Mouse (Mus musculus) forebrain, embryonic 11.5 days (tissue): ENCODE data around the gene Slc7a11. TPM values are rescaled to one million over a fixed set of nuclear protein-coding genes. Genes with fewer than 3 reads are reported as not detected.

Experiments used
- ATAC-seq: fragments of 200-750 bp; cut with Nextera tagmentation; replicated peaks from 2 replicates; pipeline ENCODE4 v1.8.0; 2017; ENCODE audit warnings: moderate TSS enrichment; ENCODE audit not compliant: low FRiP score
- DNase-seq: peaks from one replicate; pipeline ENCODE4 v3.0.0-alpha.2; 2017; ENCODE audit warnings: low spot score
- H3K27ac ChIP-seq: fragments of 300-500 bp; sonication (generic); 2 replicates; pipeline ENCODE4 v1.5.1; 2014; ENCODE audit warnings: low read depth, low read length
- H3K27me3 ChIP-seq: fragments of 300-500 bp; sonication (generic); 2 replicates; pipeline ENCODE4 v1.6.1; 2014; ENCODE audit warnings: mild to moderate bottlenecking, low read length, mixed read lengths; ENCODE audit not compliant: control insufficient read depth, insufficient read depth
- H3K36me3 ChIP-seq: fragments of 300-500 bp; sonication (generic); 2 replicates; pipeline ENCODE4 v1.6.1; 2014; ENCODE audit warnings: mild to moderate bottlenecking, low read length, moderate library complexity, mixed read lengths; ENCODE audit not compliant: control insufficient read depth, insufficient read depth
- H3K4me1 ChIP-seq: fragments of 300-500 bp; sonication (generic); replicated peaks from 2 replicates; pipeline ENCODE4 v1.6.1; 2014; ENCODE audit warnings: low read length, mixed read lengths; ENCODE audit not compliant: control insufficient read depth, insufficient read depth
- H3K4me2 ChIP-seq: fragments of 300-500 bp; sonication (generic); 2 replicates; pipeline ENCODE4 v1.6.1; 2014; ENCODE audit warnings: low read depth, mild to moderate bottlenecking, low read length, moderate library complexity, mixed read lengths; ENCODE audit not compliant: severe bottlenecking
- H3K4me3 ChIP-seq: fragments of 300-500 bp; sonication (generic); 2 replicates; pipeline ENCODE4 v1.5.1; 2014; ENCODE audit warnings: low read depth, low read length
- H3K9ac ChIP-seq: fragments of 300-500 bp; sonication (generic); 2 replicates; pipeline ENCODE4 v1.6.1; 2014; ENCODE audit warnings: low read length
- H3K9me3 ChIP-seq: fragments of 300-500 bp; sonication (generic); 2 replicates; pipeline ENCODE4 v1.6.1; 2016; ENCODE audit warnings: low read length, mixed read lengths; ENCODE audit not compliant: control insufficient read depth
- WGBS: fragments of 180-500 bp; shearing (Covaris S2); extraction: QIAGEN DNeasy Blood & Tissue Kit; methylation state at CpG from one replicate; pipeline ENCODE4 v1.1.7; 2014; 5-methylcytosine and 5-hydroxymethylcytosine counted together
- polyA plus RNA-seq: library from polyadenylated mRNA; unstranded; fragments of >200 nt; fragmentation: Nextera tagmentation; extraction: Ambion mirVana; gene quantifications from 2 replicates; pipeline ENCODE4 v1.2.1, GENCODE M21; 2014

The Slc7a11 gene
- polyA plus RNA-seq, 1 experiment from 2014 or later, result 1.5 TPM

DNA sequence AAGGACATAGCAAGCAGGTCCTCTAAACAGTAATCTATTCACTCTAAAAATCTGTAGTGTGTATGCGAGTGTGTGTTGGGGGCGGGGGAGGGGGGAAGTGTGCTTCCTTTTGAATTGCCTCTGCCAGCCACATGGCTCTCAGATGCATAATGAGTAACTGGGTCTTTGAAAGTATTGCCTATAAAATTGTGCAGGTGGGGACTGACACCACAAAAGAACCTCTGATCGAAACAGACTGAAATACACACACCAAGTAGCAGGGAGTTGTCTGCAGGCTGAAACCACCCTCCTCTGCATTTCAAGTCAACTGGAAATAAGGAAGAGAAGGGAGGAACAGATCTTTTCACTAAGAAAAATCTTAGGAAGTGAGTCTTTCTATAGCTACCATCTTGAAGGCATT, 76.2 kb downstream of the Slc7a11 start:
- 0 out of 2 replicates have a peak, but pooled peaks cover 4% of the 10 kb centered on the region for H3K4me1 ChIP-seq
- no peaks in the 10 kb centered on the region for H3K9me3 ChIP-seq
- DNase-seq (no peak), ATAC-seq (no peak)
- 65% methylated on average over 3 of the region's 3 CpGs for WGBS
- H3K4me3 ChIP-seq, result no peak overlapping the region
- H3K36me3 ChIP-seq, result no peaks in the 10 kb centered on the region
- no peak overlapping the region for H3K4me2 ChIP-seq
- H3K9ac ChIP-seq, result no peak overlapping the region
- no peaks in the 10 kb centered on the region for H3K27me3 ChIP-seq
- H3K27ac ChIP-seq, result no peak overlapping the region

DNA sequence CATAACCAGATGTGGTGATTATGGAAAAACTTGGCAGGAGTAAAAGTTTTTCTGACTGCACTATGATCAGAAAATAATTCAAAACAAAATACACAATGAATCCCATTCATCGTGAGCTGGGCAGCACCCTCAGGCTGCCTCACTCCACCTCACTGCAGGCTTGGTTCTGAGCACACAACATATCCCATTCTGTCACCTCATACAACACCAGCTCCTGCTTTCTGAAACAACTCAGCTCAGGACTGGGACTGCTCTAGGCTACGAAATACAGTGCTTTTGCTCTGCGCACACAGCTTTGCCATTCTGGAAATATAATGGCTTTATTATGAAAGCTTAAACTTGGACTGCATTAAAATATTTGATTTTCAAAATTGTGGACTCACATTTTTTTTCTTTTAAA, 79.8 kb downstream of the Slc7a11 start:
- DNase-seq, result no peak
- H3K27me3 ChIP-seq, result no peaks in the 10 kb centered on the region
- 0 out of 2 replicates have a peak, but pooled peaks cover 4% of the 10 kb centered on the region for H3K4me1 ChIP-seq
- no peak overlapping the region for H3K27ac ChIP-seq
- no peak overlapping the region for H3K4me3 ChIP-seq
- ATAC-seq, result no peak
- H3K9me3 ChIP-seq, result no peaks in the 10 kb centered on the region
- no peak overlapping the region for H3K9ac ChIP-seq
- 83% methylated on average over 3 of the region's 3 CpGs for WGBS
- H3K4me2 ChIP-seq, result no peak overlapping the region
- H3K36me3 ChIP-seq, result no peaks in the 10 kb centered on the region

DNA sequence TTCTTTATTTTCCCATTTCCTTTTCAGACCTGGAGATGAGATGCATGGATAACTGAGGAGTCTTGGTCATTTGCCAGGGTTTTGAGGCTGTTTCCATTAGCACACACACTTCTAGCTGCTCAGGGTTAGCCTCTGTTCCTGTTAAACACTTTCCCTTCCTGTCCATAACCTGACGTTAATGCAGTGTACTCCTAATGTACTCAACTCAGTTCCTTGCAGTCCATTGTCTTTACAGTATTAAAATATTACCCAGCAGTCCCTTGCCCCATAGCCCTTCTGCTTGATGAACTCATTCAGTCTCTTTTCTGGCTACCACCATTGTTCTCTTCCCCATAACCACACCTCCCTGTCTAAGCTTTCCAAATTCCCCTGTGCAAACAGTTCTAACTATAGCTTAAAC, 96.3 kb downstream of the Slc7a11 start:
- Histone ChIP-seq H3K9me3 (no peaks in the 10 kb centered on the region), H3K4me1 (no peaks in the 10 kb centered on the region), H3K27me3 (no peaks in the 10 kb centered on the region), H3K36me3 (no peaks in the 10 kb centered on the region), H3K4me3 (no peak overlapping the region), H3K27ac (no peak overlapping the region), H3K4me2 (no peak overlapping the region), H3K9ac (no peak overlapping the region)
- ATAC-seq (no peak), DNase-seq (no peak)
- 84% methylated on average over 1 of the region's 1 CpGs for WGBS

DNA sequence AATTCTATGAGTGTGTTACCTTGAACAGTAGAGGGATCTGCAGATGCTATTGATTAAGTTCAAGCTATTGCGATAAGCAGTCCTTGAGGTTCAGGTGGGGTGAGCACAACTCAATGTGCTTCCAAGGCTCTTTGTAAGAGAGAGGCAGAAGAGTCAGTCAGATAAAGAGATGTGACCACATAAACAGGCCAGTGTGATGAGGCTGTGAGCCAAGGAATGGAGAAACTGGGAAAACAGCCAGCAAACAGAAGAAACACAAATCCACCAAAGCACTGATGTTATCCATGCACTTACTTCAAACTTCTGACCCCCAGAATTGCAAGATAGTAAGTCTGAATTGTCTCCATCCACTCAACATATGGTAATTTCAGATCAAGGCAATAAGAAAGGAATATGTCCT, 99.0 kb downstream of the Slc7a11 start:
- ATAC-seq (no peak), DNase-seq (no peak)
- no peaks in the 10 kb centered on the region for H3K9me3 ChIP-seq
- 96% methylated on average over 1 of the region's 1 CpGs for WGBS
- no peak overlapping the region for H3K4me2 ChIP-seq
- H3K27ac ChIP-seq, result no peak overlapping the region
- H3K36me3 ChIP-seq, result no peaks in the 10 kb centered on the region
- H3K4me3 ChIP-seq, result no peak overlapping the region
- H3K27me3 ChIP-seq, result no peaks in the 10 kb centered on the region
- no peak overlapping the region for H3K9ac ChIP-seq
- H3K4me1 ChIP-seq, result no peaks in the 10 kb centered on the region

DNA sequence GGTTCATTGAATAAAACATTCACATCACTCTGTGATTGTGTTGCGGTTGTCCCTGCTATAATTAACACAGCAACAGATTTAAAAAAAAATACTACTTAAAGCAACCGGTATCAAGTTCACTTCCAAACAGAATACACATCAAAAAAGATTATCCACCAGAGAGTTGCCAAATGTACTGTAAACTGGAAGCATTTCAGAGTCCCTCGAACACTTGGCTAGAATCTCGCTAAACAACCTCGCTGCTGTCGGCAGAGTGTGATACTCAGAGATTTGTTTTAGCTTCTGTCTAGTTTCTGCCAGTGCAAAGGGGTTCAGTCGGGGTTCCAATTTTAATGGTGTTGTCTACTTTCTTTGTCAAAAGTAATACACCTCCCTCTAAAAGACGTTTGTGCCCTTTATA, 118.9 kb downstream of the Slc7a11 start:
- no peak for ATAC-seq
- Histone ChIP-seq H3K36me3 (no peaks in the 10 kb centered on the region), H3K9ac (no peak overlapping the region), H3K27me3 (no peaks in the 10 kb centered on the region), H3K27ac (no peak overlapping the region), H3K4me3 (no peak overlapping the region), H3K4me2 (no peak overlapping the region), H3K9me3 (no peaks in the 10 kb centered on the region), H3K4me1 (no peaks in the 10 kb centered on the region)
- DNase-seq, result no peak
- WGBS, result 80% methylated on average over 8 of the region's 8 CpGs

DNA sequence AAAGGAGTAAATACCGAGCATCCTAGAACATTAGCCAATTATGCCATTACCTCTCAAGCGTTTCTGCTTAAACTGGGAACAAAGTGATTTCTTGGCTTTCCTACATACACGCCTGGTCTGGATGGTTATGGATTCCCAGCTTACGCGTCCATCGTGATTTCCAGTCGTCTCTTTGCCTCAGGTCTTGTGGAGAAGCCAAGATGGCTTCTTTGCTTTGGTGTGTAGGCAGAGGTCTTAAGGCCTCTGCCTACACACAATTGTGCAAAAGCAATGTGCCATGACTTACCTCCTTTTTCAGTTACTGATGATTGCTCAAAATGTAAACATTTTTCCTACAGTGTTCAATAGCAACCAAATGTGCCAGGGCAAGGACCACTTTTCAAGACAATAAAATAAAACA, 119.5 kb downstream of the Slc7a11 start:
- no peak overlapping the region for H3K4me2 ChIP-seq
- no peaks in the 10 kb centered on the region for H3K9me3 ChIP-seq
- WGBS, result 91% methylated on average over 7 of the region's 7 CpGs
- no peak overlapping the region for H3K27ac ChIP-seq
- H3K9ac ChIP-seq, result no peak overlapping the region
- DNase-seq (no peak), ATAC-seq (no peak)
- H3K4me3 ChIP-seq, result no peak overlapping the region
- H3K36me3 ChIP-seq, result no peaks in the 10 kb centered on the region
- no peaks in the 10 kb centered on the region for H3K27me3 ChIP-seq
- H3K4me1 ChIP-seq, result no peaks in the 10 kb centered on the region

DNA sequence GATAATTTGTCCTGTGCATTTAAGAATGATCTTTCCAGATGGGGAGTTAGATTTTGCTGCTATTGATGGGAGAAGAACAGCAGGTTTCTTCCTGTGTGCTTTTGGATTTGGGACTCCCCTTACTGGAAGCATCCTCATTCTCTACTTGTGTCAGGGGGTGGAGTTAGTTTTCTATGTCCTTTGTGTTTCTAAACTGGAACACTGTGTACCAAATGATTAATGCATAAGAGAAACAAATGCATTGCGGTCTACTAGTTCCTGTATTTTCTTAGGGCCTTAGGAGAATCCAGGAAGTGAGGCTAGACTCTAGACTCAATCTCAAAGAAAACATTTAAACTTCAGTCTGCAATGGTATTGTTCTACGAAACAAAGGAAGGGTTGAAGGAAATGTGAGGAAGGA, 122.6 kb downstream of the Slc7a11 start:
- Histone ChIP-seq H3K27me3 (no peaks in the 10 kb centered on the region), H3K4me3 (no peak overlapping the region), H3K9me3 (no peaks in the 10 kb centered on the region), H3K4me2 (no peak overlapping the region), H3K36me3 (no peaks in the 10 kb centered on the region), H3K27ac (no peak overlapping the region), H3K4me1 (no peaks in the 10 kb centered on the region), H3K9ac (no peak overlapping the region)
- ATAC-seq (no peak), DNase-seq (no peak)
- 81% methylated on average over 2 of the region's 2 CpGs for WGBS

DNA sequence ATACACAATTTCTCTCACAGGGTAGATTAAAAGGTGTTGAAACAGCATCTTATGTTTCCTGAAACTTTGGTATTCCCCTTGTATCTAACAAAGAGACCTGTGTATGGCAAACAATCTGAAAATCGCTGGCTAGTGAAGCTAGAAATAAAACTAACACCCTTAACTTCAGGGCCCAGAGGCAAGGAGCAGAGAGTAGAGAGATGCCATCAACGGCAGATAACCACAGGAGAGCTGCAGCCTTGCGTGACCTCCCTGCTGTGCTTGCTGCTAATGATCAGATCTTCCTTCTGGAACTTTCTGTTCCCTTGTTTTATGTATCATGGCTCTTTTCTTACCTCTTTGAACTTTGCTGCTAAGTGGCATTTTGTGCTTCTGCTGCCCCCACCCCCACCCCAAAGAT, 125.3 kb downstream of the Slc7a11 start:
- Histone ChIP-seq H3K9me3 (no peaks in the 10 kb centered on the region), H3K36me3 (no peaks in the 10 kb centered on the region), H3K4me1 (no peaks in the 10 kb centered on the region), H3K9ac (no peak overlapping the region), H3K4me2 (no peak overlapping the region), H3K27me3 (no peaks in the 10 kb centered on the region), H3K4me3 (no peak overlapping the region), H3K27ac (no peak overlapping the region)
- ATAC-seq (no peak), DNase-seq (no peak)
- WGBS, result 65% methylated on average over 3 of the region's 3 CpGs

DNA sequence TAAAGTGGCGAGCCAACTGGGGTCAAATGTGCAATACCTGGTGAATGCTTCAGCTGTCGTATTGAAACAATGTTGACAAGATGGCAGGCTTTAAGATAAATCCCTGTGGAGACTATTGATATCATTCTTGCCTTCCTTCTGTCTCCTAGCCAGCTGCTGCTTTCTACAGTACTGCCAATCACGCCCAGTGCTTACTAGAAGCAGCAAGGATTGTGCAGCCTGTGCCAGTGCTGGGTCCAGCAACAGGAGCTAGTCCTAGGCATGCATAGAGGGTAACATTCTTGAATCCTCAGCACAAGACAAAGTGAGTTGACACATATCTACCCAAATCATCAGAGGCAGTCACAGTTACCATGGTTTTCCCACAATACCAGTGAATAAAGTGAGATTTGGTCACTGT, 129.6 kb downstream of the Slc7a11 start:
- no peak overlapping the region for H3K4me3 ChIP-seq
- DNase-seq (no peak), ATAC-seq (no peak)
- no peak overlapping the region for H3K4me2 ChIP-seq
- no peaks in the 10 kb centered on the region for H3K4me1 ChIP-seq
- 82% methylated on average over 3 of the region's 3 CpGs for WGBS
- no peaks in the 10 kb centered on the region for H3K9me3 ChIP-seq
- no peaks in the 10 kb centered on the region for H3K27me3 ChIP-seq
- no peak overlapping the region for H3K9ac ChIP-seq
- no peak overlapping the region for H3K27ac ChIP-seq
- H3K36me3 ChIP-seq, result no peaks in the 10 kb centered on the region
